Mouse (Mus musculus) midbrain, embryonic 16.5 days (tissue): Measurements from ENCODE around the gene Osbpl2. TPM values are rescaled to one million over a fixed set of nuclear protein-coding genes. Genes with fewer than 3 reads are reported as not detected.
A peak's percentile ranks its signal among the peaks of the same experiment; 100 is the strongest.

Experiments used
- ATAC-seq: fragments of 200-750 bp; cut with Nextera tagmentation; 2 replicates; pipeline ENCODE4 v1.8.0; 2017; ENCODE audit warnings: moderate TSS enrichment
- H3K27ac ChIP-seq: fragments of 300-500 bp; sonication (generic); 2 replicates; pipeline ENCODE4 v1.5.1; 2014; ENCODE audit warnings: mild to moderate bottlenecking, low read length, mixed read lengths
- H3K27me3 ChIP-seq: fragments of 300-500 bp; sonication (generic); 2 replicates; pipeline ENCODE4 v1.6.1; 2014; ENCODE audit warnings: low read depth, low read length, mixed read lengths; ENCODE audit not compliant: control insufficient read depth, insufficient read depth
- H3K36me3 ChIP-seq: fragments of 300-500 bp; sonication (generic); 2 replicates; pipeline ENCODE4 v1.6.1; 2014; ENCODE audit warnings: mild to moderate bottlenecking, low read length, moderate library complexity, mixed read lengths; ENCODE audit not compliant: control insufficient read depth, insufficient read depth
- H3K4me1 ChIP-seq: fragments of 300-500 bp; sonication (generic); 2 replicates; pipeline ENCODE4 v1.6.1; 2014; ENCODE audit warnings: mild to moderate bottlenecking, low read length, mixed read lengths; ENCODE audit not compliant: control insufficient read depth, insufficient read depth
- H3K4me2 ChIP-seq: fragments of 300-500 bp; sonication (generic); 2 replicates; pipeline ENCODE4 v1.6.1; 2014; ENCODE audit warnings: mild to moderate bottlenecking, low read length, mixed read lengths
- H3K4me3 ChIP-seq: fragments of 300-500 bp; sonication (generic); 2 replicates; pipeline ENCODE4 v1.5.1; 2014; ENCODE audit warnings: low read depth, mild to moderate bottlenecking, low read length, moderate library complexity, mixed read lengths
- H3K9ac ChIP-seq: fragments of 300-500 bp; sonication (generic); 2 replicates; pipeline ENCODE4 v1.6.1; 2014; ENCODE audit warnings: low read depth, low read length, mixed read lengths
- H3K9me3 ChIP-seq: fragments of 300-500 bp; sonication (generic); replicated peaks from 2 replicates; pipeline ENCODE4 v1.6.1; 2014; ENCODE audit warnings: mild to moderate bottlenecking, low read length, mixed read lengths; ENCODE audit not compliant: control insufficient read depth, poor library complexity, severe bottlenecking
- WGBS: fragments of 180-500 bp; shearing (Covaris S2); extraction: QIAGEN DNeasy Blood & Tissue Kit; methylation state at CpG from one replicate; pipeline ENCODE4 v1.1.7; 2014; 5-methylcytosine and 5-hydroxymethylcytosine counted together
- polyA plus RNA-seq: library from polyadenylated mRNA; unstranded; fragments of >200 nt; fragmentation: Nextera tagmentation; extraction: Ambion mirVana; gene quantifications from 2 replicates; pipeline ENCODE4 v1.2.1, GENCODE M21; 2015

Osbpl2 gene
- polyA plus RNA-seq, 1 experiment from 2014 or later: 76.1 TPM

GRCm38 (mm10) chr2:180200681-180201080, 81.6 kb downstream of the Osbpl2 start:
- no peak overlapping the region for H3K9ac ChIP-seq
- 55% methylated on average over 11 of the region's 11 CpGs for WGBS
- H3K4me2 ChIP-seq: no peak overlapping the region

GRCm38 (mm10) chr2:180201303-180201702, 82.2 kb downstream of the Osbpl2 start:
- 75% methylated on average over 9 of the region's 9 CpGs for WGBS
- H3K27me3 ChIP-seq: no peaks in the 10 kb centered on the region

More at GRCm38 (mm10) chr2:180200681-180201080, 81.6 kb downstream of the Osbpl2 start:
- H3K27me3 ChIP-seq: no peaks in the 10 kb centered on the region
- H3K27ac ChIP-seq: no peak overlapping the region
- no peak overlapping the region for H3K4me3 ChIP-seq
- no peak for ATAC-seq
- no peaks in the 10 kb centered on the region for H3K9me3 ChIP-seq
- no peaks in the 10 kb centered on the region for H3K36me3 ChIP-seq
- H3K4me1 ChIP-seq: peaks cover 2% of the 10 kb centered on the region; the same call in 1 of the 2 replicates

GRCm38 (mm10) chr2:180202263-180202662, 83.2 kb downstream of the Osbpl2 start:
- no peak overlapping the region for H3K4me3 ChIP-seq
- H3K36me3 ChIP-seq: no peaks in the 10 kb centered on the region
- no peak overlapping the region for H3K27ac ChIP-seq
- no peak overlapping the region for H3K4me2 ChIP-seq
- WGBS: 90% methylated on average over 14 of the region's 14 CpGs
- ATAC-seq: no peak
- no peaks in the 10 kb centered on the region for H3K27me3 ChIP-seq
- H3K9me3 ChIP-seq: no peaks in the 10 kb centered on the region
- H3K4me1 ChIP-seq: peaks cover 2% of the 10 kb centered on the region; the same call in 1 of the 2 replicates
- H3K9ac ChIP-seq: no peak overlapping the region

More at GRCm38 (mm10) chr2:180201303-180201702, 82.2 kb downstream of the Osbpl2 start:
- Histone ChIP-seq H3K9ac (no peak overlapping the region), H3K9me3 (no peaks in the 10 kb centered on the region), H3K4me2 (no peak overlapping the region), H3K4me1 (peaks cover 2% of the 10 kb centered on the region; the same call in 1 of the 2 replicates), H3K27ac (no peak overlapping the region), H3K36me3 (no peaks in the 10 kb centered on the region), H3K4me3 (no peak overlapping the region)
- no peak for ATAC-seq

GRCm38 (mm10) chr2:180202805-180203204, 83.7 kb downstream of the Osbpl2 start:
- no peak overlapping the region for H3K9ac ChIP-seq
- no peak overlapping the region for H3K27ac ChIP-seq
- no peak overlapping the region for H3K4me3 ChIP-seq
- H3K36me3 ChIP-seq: no peaks in the 10 kb centered on the region
- H3K9me3 ChIP-seq: no peaks in the 10 kb centered on the region
- H3K4me1 ChIP-seq: peaks cover 2% of the 10 kb centered on the region; the same call in 1 of the 2 replicates
- no peak overlapping the region for H3K4me2 ChIP-seq
- H3K27me3 ChIP-seq: no peaks in the 10 kb centered on the region
- 73% methylated on average over 10 of the region's 10 CpGs for WGBS
- no peak for ATAC-seq

- H3K4me2 ChIP-seq: no peak overlapping the region
- H3K27me3 ChIP-seq: no peaks in the 10 kb centered on the region
- H3K36me3 ChIP-seq: no peaks in the 10 kb centered on the region
- 89% methylated on average over 9 of the region's 9 CpGs for WGBS
- H3K27ac ChIP-seq: 0 out of 2 replicates have a peak overlapping the region, but pooled peaks have one; percentile 3
- no peak overlapping the region for H3K4me3 ChIP-seq
- ATAC-seq: no peak; the same call in 1 of the 2 replicates
- H3K9ac ChIP-seq: no peak overlapping the region
- H3K4me1 ChIP-seq: peaks cover 2% of the 10 kb centered on the region; the same call in 1 of the 2 replicates
- H3K9me3 ChIP-seq: no peaks in the 10 kb centered on the region
Observed at GRCm38 (mm10) chr2:180204501-180204900, 85.4 kb downstream of the Osbpl2 start.

GRCm38 (mm10) chr2:180205083-180205955, 86.2 kb downstream of the Osbpl2 start:
- no peaks in the 10 kb centered on the region for H3K36me3 ChIP-seq
- no peak overlapping the region for H3K9ac ChIP-seq
- H3K4me2 ChIP-seq: no peak overlapping the region
- 53% methylated on average over 12 of the region's 12 CpGs for WGBS
- H3K4me1 ChIP-seq: peaks cover 2% of the 10 kb centered on the region; the same call in 1 of the 2 replicates
- no peaks in the 10 kb centered on the region for H3K9me3 ChIP-seq
- H3K27me3 ChIP-seq: no peaks in the 10 kb centered on the region
- peak overlapping the region; percentile 40; the same call in 1 of the 2 replicates for H3K27ac ChIP-seq
- H3K4me3 ChIP-seq: no peak overlapping the region
- peak; percentile 66 for ATAC-seq

- H3K36me3 ChIP-seq: no peaks in the 10 kb centered on the region
- no peak for ATAC-seq
- peak overlapping the region; percentile 40; the same call in 1 of the 2 replicates for H3K27ac ChIP-seq
- peaks cover 2% of the 10 kb centered on the region; the same call in 1 of the 2 replicates for H3K4me1 ChIP-seq
- H3K27me3 ChIP-seq: no peaks in the 10 kb centered on the region
- no peak overlapping the region for H3K4me2 ChIP-seq
- H3K9ac ChIP-seq: no peak overlapping the region
- no peak overlapping the region for H3K4me3 ChIP-seq
- 79% methylated on average over 2 of the region's 2 CpGs for WGBS
- H3K9me3 ChIP-seq: no peaks in the 10 kb centered on the region
Observed at GRCm38 (mm10) chr2:180205956-180206280, 86.8 kb downstream of the Osbpl2 start.

GRCm38 (mm10) chr2:180207840-180208239, 88.7 kb downstream of the Osbpl2 start:
- H3K9me3 ChIP-seq: no peaks in the 10 kb centered on the region
- WGBS: 69% methylated on average over 7 of the region's 7 CpGs
- no peaks in the 10 kb centered on the region for H3K36me3 ChIP-seq
- H3K27ac ChIP-seq: no peak overlapping the region
- H3K4me2 ChIP-seq: no peak overlapping the region
- H3K4me1 ChIP-seq: peaks cover 2% of the 10 kb centered on the region; the same call in 1 of the 2 replicates
- no peaks in the 10 kb centered on the region for H3K27me3 ChIP-seq
- no peak overlapping the region for H3K4me3 ChIP-seq
- no peak for ATAC-seq
- no peak overlapping the region for H3K9ac ChIP-seq

- H3K9me3 ChIP-seq: no peaks in the 10 kb centered on the region
- H3K4me3 ChIP-seq: no peak overlapping the region
- peaks cover 2% of the 10 kb centered on the region; the same call in 1 of the 2 replicates for H3K4me1 ChIP-seq
- no peaks in the 10 kb centered on the region for H3K36me3 ChIP-seq
- no peaks in the 10 kb centered on the region for H3K27me3 ChIP-seq
- WGBS: 83% methylated on average over 1 of the region's 1 CpGs
- no peak overlapping the region for H3K4me2 ChIP-seq
- H3K9ac ChIP-seq: no peak overlapping the region
- no peak for ATAC-seq
- no peak overlapping the region for H3K27ac ChIP-seq
Observed at GRCm38 (mm10) chr2:180208976-180209375, 89.9 kb downstream of the Osbpl2 start.
